Mouse (Mus musculus): ENCODE data around the gene Coro1a. TPM values are rescaled to one million over a fixed set of nuclear protein-coding genes. Genes with fewer than 3 reads are reported as not detected.
"Not testable (repeated sequence)": the region's sequence is repeated elsewhere in the genome, so short reads cannot be mapped to it uniquely, and the experiment has no call there.

The Coro1a gene
- total and polyA plus RNA-seq, 2 experiments from 2014 or later, result 93.7 to 150 TPM

DNA sequence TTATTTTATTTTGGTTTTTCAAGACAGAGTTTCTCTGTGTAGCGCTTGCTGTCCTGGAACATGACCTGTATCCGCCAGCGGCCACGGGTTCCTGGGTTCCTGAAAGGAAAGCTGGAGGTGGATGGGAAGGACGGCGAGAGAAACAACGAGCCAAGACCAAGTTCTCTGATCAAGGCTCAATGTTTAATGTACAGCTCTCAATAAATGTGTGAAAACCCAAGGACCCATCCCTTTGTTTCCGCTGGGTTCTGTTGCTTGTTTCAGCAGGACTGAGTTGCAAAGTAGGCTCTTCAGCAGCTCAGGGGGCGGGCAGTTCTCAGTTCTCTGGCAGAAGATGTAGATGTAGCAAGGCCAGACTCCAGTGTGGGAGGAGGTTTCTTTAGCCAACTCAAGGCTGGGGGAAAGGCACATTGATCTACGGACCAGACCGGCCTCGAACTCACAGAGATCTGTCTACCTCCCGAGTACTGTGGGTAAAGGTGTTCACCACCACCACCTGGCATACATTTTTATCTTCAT, 34.4 kb upstream of the Coro1a start:
- Histone ChIP-seq H3K27ac (no peak overlapping the region), H3K9ac (replicated peaks; ENCODE audit: low read length) (no peak overlapping the region), H3K27me3 (ENCODE audit: insufficient read depth, low read length) (no peaks in the 10 kb centered on the region), H3K4me2 (ENCODE audit: low read depth, low read length) (no peak overlapping the region), H3K4me1 (ENCODE audit: insufficient read depth, low read length) (no peaks in the 10 kb centered on the region; the same call in 1 of the 2 replicates), H3K36me3 (ENCODE audit: insufficient read depth, low read length) (no peaks in the 10 kb centered on the region), H3K9me3 (ENCODE audit: low read length) (no peaks in the 10 kb centered on the region), H3K4me3 (ENCODE audit: low read length) (no peak overlapping the region)
- WGBS, result 91% methylated on average over 13 of the region's 13 CpGs
- no peak for ATAC-seq
- no peak for DNase-seq (ENCODE audit: low spot score)
- no peak for TF ChIP-seq CTCF (IDR thresholded peaks at IDR 0.05; ENCODE audit: low read depth)

DNA sequence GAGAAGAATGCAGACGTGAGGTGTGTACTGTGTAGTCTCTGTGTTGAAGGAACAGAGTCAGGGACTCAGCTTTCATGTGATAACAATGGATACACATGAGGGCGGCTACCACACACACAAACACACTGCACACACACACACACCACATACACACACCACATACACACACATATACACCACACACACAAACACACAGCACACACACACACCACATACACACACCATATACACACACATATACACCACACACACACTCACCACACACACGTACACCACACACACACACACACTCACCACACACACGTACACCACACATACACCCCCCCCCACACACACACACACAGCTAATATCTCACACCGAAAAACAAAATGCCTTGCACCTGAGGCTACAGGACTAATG, 33.9 kb upstream of the Coro1a start:
- H3K27ac ChIP-seq, result no peak overlapping the region
- no peak for TF ChIP-seq CTCF (IDR thresholded peaks at IDR 0.05; ENCODE audit: low read depth)
- H3K4me1 ChIP-seq (ENCODE audit: insufficient read depth, low read length), result no peaks in the 10 kb centered on the region; the same call in 1 of the 2 replicates
- H3K4me3 ChIP-seq (ENCODE audit: low read length), result no peak overlapping the region
- no peak overlapping the region for H3K4me2 ChIP-seq (ENCODE audit: low read depth, low read length)
- no peaks in the 10 kb centered on the region for H3K27me3 ChIP-seq (ENCODE audit: insufficient read depth, low read length)
- H3K9ac ChIP-seq (replicated peaks; ENCODE audit: low read length), result no peak overlapping the region
- DNase-seq (ENCODE audit: low spot score), result no peak
- no peak for ATAC-seq
- no peaks in the 10 kb centered on the region for H3K36me3 ChIP-seq (ENCODE audit: insufficient read depth, low read length)
- 88% methylated on average over 5 of the region's 5 CpGs for WGBS
- no peaks in the 10 kb centered on the region for H3K9me3 ChIP-seq (ENCODE audit: low read length)

- no peak overlapping the region for H3K4me3 ChIP-seq (ENCODE audit: low read length)
- no peak overlapping the region for H3K9ac ChIP-seq (replicated peaks; ENCODE audit: low read length)
- no peaks in the 10 kb centered on the region for H3K9me3 ChIP-seq (ENCODE audit: low read length)
- H3K4me2 ChIP-seq (ENCODE audit: low read depth, low read length), result no peak overlapping the region
- no peak for DNase-seq (ENCODE audit: low spot score)
- no peaks in the 10 kb centered on the region; the same call in 1 of the 2 replicates for H3K4me1 ChIP-seq (ENCODE audit: insufficient read depth, low read length)
- H3K27ac ChIP-seq, result no peak overlapping the region
- no peaks in the 10 kb centered on the region for H3K27me3 ChIP-seq (ENCODE audit: insufficient read depth, low read length)
- no peaks in the 10 kb centered on the region for H3K36me3 ChIP-seq (ENCODE audit: insufficient read depth, low read length)
- WGBS, result 76% methylated on average over 5 of the region's 5 CpGs
- no peak for TF ChIP-seq CTCF (IDR thresholded peaks at IDR 0.05; ENCODE audit: low read depth)
- ATAC-seq, result no peak
These were observed 33.4 kb upstream of the Coro1a start for GRCm38 (mm10) chr7:126740977-126741376.

GRCm38 (mm10) chr7:126740132-126740735, 32.6 kb upstream of the Coro1a start:
- 55% methylated on average over 13 of the region's 13 CpGs for WGBS
- DNase-seq (ENCODE audit: low spot score) (peak; percentile 13), ATAC-seq (peak; percentile 81)
- Histone ChIP-seq H3K27ac (no peak overlapping the region), H3K4me1 (ENCODE audit: insufficient read depth, low read length) (no peaks in the 10 kb centered on the region; the same call in 1 of the 2 replicates), H3K9ac (replicated peaks; ENCODE audit: low read length) (no peak overlapping the region), H3K36me3 (ENCODE audit: insufficient read depth, low read length) (no peaks in the 10 kb centered on the region), H3K4me2 (ENCODE audit: low read depth, low read length) (peak overlapping the region; percentile 27; the same call in 1 of the 2 replicates), H3K4me3 (ENCODE audit: low read length) (no peak overlapping the region), H3K27me3 (ENCODE audit: insufficient read depth, low read length) (no peaks in the 10 kb centered on the region), H3K9me3 (ENCODE audit: low read length) (no peaks in the 10 kb centered on the region)
- no peak for TF ChIP-seq CTCF (IDR thresholded peaks at IDR 0.05; ENCODE audit: low read depth)

- H3K27ac ChIP-seq, result no peak overlapping the region
These were observed 32.0 kb upstream of the Coro1a start for GRCm38 (mm10) chr7:126739551-126739950.

GRCm38 (mm10) chr7:126736122-126736521, 28.5 kb upstream of the Coro1a start:
- WGBS, result 80% methylated on average over 8 of the region's 8 CpGs
- DNase-seq (ENCODE audit: low spot score), result no peak
- Histone ChIP-seq H3K4me3 (ENCODE audit: low read length) (no peak overlapping the region), H3K4me2 (ENCODE audit: low read depth, low read length) (no peak overlapping the region), H3K27me3 (ENCODE audit: insufficient read depth, low read length) (no peaks in the 10 kb centered on the region), H3K9me3 (ENCODE audit: low read length) (no peaks in the 10 kb centered on the region), H3K9ac (replicated peaks; ENCODE audit: low read length) (no peak overlapping the region), H3K36me3 (ENCODE audit: insufficient read depth, low read length) (no peaks in the 10 kb centered on the region), H3K4me1 (ENCODE audit: insufficient read depth, low read length) (no peaks in the 10 kb centered on the region; the same call in 1 of the 2 replicates), H3K27ac (no peak overlapping the region)
- TF ChIP-seq CTCF (IDR thresholded peaks at IDR 0.05; ENCODE audit: low read depth), result no peak
- no peak for ATAC-seq

More at GRCm38 (mm10) chr7:126739551-126739950, 32.0 kb upstream of the Coro1a start:
- WGBS, result 73% methylated on average over 17 of the region's 17 CpGs
- no peak for DNase-seq (ENCODE audit: low spot score)
- Histone ChIP-seq H3K4me3 (ENCODE audit: low read length) (no peak overlapping the region), H3K9ac (replicated peaks; ENCODE audit: low read length) (no peak overlapping the region), H3K36me3 (ENCODE audit: insufficient read depth, low read length) (no peaks in the 10 kb centered on the region), H3K4me2 (ENCODE audit: low read depth, low read length) (peak overlapping the region; percentile 27), H3K9me3 (ENCODE audit: low read length) (no peaks in the 10 kb centered on the region), H3K4me1 (ENCODE audit: insufficient read depth, low read length) (no peaks in the 10 kb centered on the region; the same call in 1 of the 2 replicates), H3K27me3 (ENCODE audit: insufficient read depth, low read length) (no peaks in the 10 kb centered on the region)
- no peak for ATAC-seq
- no peak for TF ChIP-seq CTCF (IDR thresholded peaks at IDR 0.05; ENCODE audit: low read depth)

GRCm38 (mm10) chr7:126730256-126730789, 22.7 kb upstream of the Coro1a start:
- H3K9ac ChIP-seq (replicated peaks; ENCODE audit: low read length); H3K4me1 ChIP-seq (ENCODE audit: insufficient read depth, low read length); H3K27me3 ChIP-seq (ENCODE audit: insufficient read depth, low read length); H3K9me3 ChIP-seq (ENCODE audit: low read length); H3K27ac ChIP-seq; H3K4me3 ChIP-seq (ENCODE audit: low read length); ATAC-seq; H3K36me3 ChIP-seq (ENCODE audit: insufficient read depth, low read length); DNase-seq (ENCODE audit: low spot score); H3K4me2 ChIP-seq (ENCODE audit: low read depth, low read length): not testable (repeated sequence)
- WGBS, result 82% methylated on average over 4 of the region's 4 CpGs

Measured in hindbrain, postnatal 0 days (tissue).